Mouse (Mus musculus) cerebellum, adult 9-10 months (tissue): ENCODE results near the gene Dusp1.

Experiments
- DNase-seq: peaks from one replicate; pipeline ENCODE4 v3.0.0; 2022

The Dusp1 gene

DNA sequence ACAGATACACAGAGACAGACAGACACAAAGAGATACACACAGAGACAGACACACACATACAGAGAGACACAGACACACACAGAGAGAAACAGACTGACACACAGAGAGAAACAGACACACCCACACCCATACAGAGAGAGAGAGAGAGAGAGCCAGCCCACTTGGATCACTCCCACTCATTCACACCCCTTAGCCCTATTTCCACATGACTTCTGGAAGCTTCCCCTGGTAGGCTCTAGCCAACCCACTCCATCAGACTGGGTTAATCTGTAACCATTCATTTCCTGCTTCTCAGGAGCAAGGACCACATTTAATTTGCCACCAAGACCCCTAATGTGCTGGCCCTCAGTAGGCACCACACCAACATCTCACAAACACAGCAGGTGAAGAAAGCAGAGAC, 104.4 kb downstream of the Dusp1 start:
- DNase-seq: no peak
